Mouse (Mus musculus): ENCODE results near the gene Gm20422.
"Not testable (repeated sequence)": the region's sequence is repeated elsewhere in the genome, so short reads cannot be mapped to it uniquely, and the experiment has no call there.

Gm20422 gene

DNA sequence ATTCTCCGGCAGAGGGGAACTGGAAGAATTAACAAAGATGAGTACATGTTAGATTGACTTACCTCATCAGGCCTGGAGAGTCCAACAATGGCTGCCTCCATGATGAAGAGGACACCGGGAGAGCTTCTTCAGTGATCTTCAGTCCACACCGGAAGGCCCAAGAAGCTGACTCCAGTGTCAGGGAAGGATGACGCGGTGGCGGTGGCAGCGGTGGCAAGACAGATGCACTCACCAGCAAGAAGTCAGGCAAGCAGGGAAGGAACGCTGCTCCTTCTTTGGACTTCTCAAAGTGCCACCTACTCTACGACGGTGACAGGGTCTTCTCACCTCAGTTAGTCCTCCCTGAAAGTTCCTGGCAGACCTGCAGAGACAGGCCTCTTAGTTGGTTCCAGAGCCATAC, 64.1 kb downstream of the Gm20422 start, which contains the start of gene Zfp869:
Gene Zfp869, minus strand, starts transcription at position 101 of the 400 bp plus-strand sequence.
- not testable (repeated sequence) for DNase-seq (ENCODE audit: low read depth, low spot score)

DNA sequence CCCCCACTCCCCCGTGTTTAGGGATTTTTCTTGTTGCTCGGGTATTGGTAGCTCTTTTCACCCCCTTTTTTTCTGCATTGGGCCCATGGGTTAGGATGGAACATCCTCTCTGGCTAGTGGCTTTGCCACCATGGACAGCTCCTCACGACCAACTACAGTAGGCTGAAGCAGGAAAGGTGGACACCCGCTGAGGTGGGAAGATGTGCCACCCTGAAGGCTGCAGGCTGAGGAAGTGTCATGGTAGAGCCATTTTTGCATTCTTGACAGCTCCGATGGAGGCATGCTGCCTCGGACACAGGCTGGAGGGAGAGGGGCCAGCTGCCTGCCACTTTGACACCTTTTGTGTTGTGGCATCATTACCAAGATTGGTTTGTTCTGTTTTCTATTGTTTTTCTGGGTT, 72.9 kb downstream of the Gm20422 start:
- no peak for DNase-seq (ENCODE audit: low read depth, low spot score)

All from retina, postnatal 7 days (tissue).